Mouse (Mus musculus) gastrocnemius, adult 8-10 months (tissue): ENCODE results near the gene Ctsz. TPM values are rescaled to one million over a fixed set of nuclear protein-coding genes. Genes with fewer than 3 reads are reported as not detected.

Source experiments
- DNase-seq, 2 experiments: peaks; one replicate each; pipeline ENCODE4 v3.0.0; 2022; ENCODE audit warnings: low spot score in 2 of 2
- total RNA-seq, 4 experiments: library from RNA; stranded (reverse); gene quantifications; 2 replicates each; pipeline ENCODE4 v1.2.4; 2022

Gene Ctsz
- total RNA-seq, 4 experiments from 2014 or later = 22.0 to 31.2 (median 25.4) TPM

DNA sequence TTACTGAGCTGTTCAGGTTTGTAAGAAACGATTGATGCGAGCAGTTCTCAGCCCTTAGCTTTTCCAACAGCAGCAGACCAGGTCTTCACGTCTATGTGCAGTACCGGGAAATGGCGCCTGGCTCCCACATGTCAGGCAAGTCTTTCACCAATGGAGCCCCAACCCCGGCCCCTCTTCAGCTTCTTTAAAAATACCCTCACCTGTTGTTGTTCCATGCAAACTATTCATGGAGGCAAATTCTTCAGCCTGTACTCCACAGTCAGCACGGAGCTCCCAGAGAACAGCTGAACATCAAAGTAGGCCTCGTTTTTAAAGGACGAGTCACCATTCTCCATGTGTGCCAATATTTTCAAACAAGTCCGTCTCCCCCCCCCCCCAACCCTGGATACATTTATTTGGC, 42.2 kb downstream of the Ctsz start:
- no peak for DNase-seq

DNA sequence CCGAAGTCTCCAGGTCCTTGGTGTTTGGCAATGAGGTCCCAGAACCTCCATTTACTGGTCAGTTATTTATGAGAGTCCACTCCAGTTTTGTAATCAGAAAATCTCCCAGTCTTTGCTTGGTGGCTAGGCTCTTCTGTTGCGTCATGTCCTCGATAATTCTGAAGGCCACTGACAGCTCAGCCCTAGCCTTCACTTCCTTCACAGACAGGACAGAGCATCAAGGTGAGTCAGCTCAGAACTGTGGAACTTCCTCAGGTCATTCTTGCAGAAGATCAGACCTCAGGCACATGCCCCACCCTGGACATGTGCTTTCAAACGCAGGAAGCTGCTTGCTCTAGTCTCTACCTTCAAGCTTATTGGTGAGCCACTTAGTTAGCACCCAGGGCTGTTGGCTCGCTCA, 45.5 kb downstream of the Ctsz start:
- no peak for DNase-seq

DNA sequence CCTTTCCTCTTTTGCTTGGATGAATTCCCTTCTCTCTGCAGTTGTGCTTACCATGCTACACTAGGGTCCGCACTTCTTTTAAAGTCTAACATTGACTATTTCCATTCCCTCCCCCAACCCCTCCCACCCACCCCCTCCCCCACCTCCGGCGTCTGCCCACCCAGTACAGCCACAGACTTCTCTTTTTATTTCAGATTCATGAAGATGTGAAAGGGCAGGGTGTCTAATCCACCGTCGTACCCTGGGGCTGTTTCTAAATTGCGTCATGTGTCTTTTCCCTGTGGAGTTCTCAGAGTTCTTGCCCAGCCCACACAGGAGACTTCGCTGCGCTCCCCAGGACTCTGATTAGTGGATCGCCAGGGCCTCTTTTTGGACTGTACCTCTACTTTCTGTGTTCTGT, 46.3 kb downstream of the Ctsz start:
- no peak for DNase-seq

DNA sequence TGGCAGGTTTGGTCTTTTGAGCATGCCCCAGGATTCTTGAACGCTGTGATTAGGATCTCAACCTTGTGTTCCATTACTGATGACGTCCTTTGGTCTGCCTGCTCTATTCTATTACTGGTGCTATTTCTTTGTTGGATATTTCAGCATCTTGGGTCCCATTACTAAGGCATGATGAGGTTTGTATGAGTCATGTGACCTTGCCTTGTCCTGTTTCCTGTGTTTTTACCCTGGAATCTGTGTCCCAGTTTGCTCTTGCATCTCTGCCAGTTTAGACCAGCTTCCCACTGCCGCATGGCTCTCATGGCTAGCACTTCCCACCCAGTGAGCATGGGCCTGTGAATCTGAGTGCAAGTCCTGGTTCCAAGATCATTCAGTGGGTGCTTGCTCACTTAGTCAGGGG, 46.9 kb downstream of the Ctsz start:
- no peak for DNase-seq

DNA sequence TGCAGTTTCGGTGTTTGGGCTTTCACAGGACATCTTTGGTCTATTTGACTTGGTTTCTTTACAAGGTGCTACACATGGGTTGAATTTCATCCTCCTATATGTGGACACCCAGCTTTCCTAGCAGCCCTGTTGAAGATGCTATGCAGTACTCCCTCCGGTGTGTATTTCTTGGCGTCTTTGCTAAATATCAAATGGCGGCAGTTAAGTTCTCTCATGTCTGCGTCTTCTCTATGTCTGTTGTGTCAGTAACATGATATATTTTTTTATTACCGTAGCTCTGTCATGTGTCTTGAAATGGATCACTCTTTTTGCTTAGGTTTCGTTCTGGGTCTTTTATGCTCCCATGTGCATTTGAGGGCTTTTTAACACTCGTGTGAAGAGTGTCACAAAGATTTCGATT, 57.8 kb downstream of the Ctsz start:
- DNase-seq = no peak

Other genes starting within 250 kb of the Ctsz start
- 1,000 to 10,000 TPM; 1,232 to 1,409 (median 1,307) TPM for gene Gnas, start 154.7 kb downstream of the Ctsz start, total RNA-seq
- 1 to 10 TPM; 1.0 to 2.2 (median 1.2) TPM for gene Gm20721, start 92.3 kb downstream of the Ctsz start, total RNA-seq
- 10 to 100 TPM; 18.7 to 23.3 (median 19.6) TPM for gene Nelfcd, start 23.2 kb downstream of the Ctsz start, total RNA-seq
- not detected for gene Tubb1, start 11.7 kb upstream of the Ctsz start, total RNA-seq
- gene Atp5e, start 25.1 kb upstream of the Ctsz start, total RNA-seq = 1,000 to 10,000 TPM; 1,170 to 1,318 (median 1,227) TPM
- 10 to 100 TPM; 42.5 to 49.9 (median 46.5) TPM for gene Prelid3b, start 34.0 kb upstream of the Ctsz start, total RNA-seq
- gene Zfp831, start 204.5 kb upstream of the Ctsz start, total RNA-seq = under 1 TPM in 1 of 4 experiments, not detected in 3; 0.03 TPM